Mouse (Mus musculus): ENCODE measurements at regions not wholly inside any gene's neighbourhood (a gene's known extent, or its start where the extent isn't known, plus 50 kb on each side); places are given as distances from the start of the nearest gene placed in this dataset.
A peak's percentile ranks its signal among the peaks of the same experiment; 100 is the strongest.
"Not testable (repeated sequence)": the region's sequence is repeated elsewhere in the genome, so short reads cannot be mapped to it uniquely, and the experiment has no call there.

DNA sequence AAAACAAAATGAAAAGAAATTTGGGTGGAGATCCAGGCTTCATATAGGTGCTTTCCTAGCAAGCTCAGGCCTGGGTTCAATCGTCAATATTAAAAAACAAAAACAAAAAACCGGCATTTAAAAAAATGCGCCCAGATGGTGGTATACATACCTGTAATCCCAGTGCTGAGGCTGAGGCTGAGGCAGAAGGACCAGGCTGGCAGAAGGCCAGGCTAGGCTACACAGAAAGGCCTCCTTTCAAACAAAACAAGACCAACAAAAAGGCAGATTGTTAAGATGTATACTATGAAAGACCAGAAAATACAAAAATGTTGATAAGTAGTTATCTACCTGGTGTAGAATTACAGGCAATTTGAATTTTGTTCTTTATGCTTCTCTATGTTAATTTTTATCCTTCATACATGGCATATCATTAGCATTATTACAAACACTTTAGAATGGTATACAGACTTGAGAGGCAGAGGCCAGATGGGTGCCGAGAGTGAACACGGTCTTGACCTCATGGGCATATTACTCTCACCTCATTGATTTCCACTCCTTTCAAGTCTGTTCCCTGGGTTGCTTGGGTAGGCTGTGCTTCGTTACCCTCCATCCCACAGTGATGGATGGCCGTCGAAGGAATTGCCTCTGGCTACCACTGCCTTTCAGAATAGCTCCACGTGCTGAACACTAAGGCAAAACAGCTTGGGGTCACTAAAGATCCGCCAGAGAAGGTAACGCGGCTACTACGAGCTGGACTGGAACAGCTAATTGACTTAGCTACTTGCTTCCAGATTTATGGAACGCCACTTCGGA, 339.6 kb upstream of the Gm6657 start:
- no peak for DNase-seq (ENCODE audit: low read depth)

DNA sequence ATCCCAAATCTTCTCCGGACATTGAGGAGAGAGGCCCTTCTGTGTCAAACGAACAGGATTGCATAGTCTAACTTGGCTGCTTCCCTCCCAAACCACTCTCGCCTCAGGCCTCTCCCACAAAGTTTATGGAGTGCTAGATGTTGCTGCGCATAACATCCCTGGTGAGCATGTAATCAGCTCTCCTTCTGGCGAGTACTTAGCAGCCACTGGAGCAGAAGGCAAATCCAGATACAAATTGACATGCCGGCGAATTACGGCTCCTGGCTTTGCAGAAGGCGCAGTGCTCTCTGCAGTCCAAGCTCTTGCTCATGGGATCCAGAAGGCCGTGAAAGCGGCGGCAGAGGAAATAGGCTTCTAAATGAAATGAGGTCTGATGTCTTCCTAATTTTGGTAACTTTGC, 338.2 kb upstream of the Gm6657 start:
- no peak for DNase-seq (ENCODE audit: low read depth)

GRCm38 (mm10) chr12:77857281-77857680, 336.8 kb upstream of the Gm6657 start:
- DNase-seq (ENCODE audit: low read depth): no peak

GRCm38 (mm10) chr12:77860769-77861557, 333.1 kb upstream of the Gm6657 start:
- no peak for DNase-seq (ENCODE audit: low read depth)

- no peak for DNase-seq (ENCODE audit: low read depth)
Measured at GRCm38 (mm10) chr12:77867947-77868495, 326.0 kb upstream of the Gm6657 start.

- no peak for DNase-seq (ENCODE audit: low read depth)
Measured at GRCm38 (mm10) chr12:77869296-77869695, 324.7 kb upstream of the Gm6657 start.

DNA sequence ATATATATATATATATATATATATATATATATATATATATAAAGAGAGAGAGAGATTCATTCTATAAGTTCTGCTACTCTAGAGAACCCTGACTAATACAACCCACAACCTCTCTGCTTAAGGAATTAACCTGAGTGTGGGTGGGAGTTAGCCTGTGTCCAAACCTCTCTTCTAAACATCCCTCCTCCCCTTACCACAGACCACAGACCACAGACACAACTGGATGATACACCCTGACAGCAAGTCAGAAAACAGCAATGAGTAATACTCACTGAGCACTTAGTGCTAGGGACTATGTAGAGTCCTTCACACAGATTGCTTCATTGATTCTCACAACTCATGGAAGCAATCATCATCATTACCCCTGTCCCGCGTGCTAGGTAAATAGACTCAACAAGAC, 306.7 kb upstream of the Gm6657 start:
- no peak for DNase-seq (ENCODE audit: low read depth)

DNA sequence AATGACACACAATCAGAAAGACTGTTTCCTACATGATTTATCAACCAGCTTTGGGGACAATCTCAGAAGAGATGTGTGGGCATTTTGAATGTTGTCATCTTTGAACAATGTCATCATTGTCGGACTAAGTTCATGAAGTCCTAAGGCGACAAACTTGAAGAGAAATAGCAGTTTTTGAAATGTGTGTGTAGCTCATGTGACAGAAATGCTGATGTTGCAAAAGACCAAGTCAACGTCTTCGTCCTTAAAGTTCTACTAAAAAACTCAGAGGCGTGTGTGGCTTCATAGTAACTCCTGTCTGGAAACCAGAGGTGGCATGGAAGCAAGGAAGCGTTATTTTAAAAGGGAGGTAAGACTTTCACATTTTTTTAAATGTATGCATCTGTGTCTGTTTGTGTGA, 302.6 kb upstream of the Gm6657 start:
- DNase-seq (ENCODE audit: low read depth): no peak

DNA sequence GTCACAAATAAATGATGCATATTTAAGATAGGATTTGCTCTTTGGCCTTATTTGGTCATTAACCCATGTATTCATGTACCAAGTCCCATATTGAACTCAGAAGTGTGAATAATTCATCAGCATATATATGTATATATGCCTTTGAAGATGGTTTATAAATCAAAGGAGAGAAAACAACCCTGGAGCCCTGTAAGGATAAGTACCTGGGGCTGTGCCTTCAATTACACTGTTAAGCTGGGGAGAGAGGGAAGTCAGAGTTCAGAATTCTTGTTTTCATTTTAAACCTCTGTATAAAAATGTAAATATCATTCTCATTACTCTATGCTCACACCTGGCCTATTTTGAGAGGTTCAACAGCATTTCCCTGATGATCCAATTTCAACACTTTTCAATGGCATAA, 299.8 kb upstream of the Gm6657 start:
- no peak for DNase-seq (ENCODE audit: low read depth)

- DNase-seq (ENCODE audit: low read depth): no peak
Measured at GRCm38 (mm10) chr12:77895508-77895907, 298.5 kb upstream of the Gm6657 start.

GRCm38 (mm10) chr12:77898974-77899373, 295.1 kb upstream of the Gm6657 start:
- DNase-seq (ENCODE audit: low read depth): not testable (repeated sequence)

- no peak for DNase-seq (ENCODE audit: low read depth)
Measured at GRCm38 (mm10) chr12:77901254-77901653, 292.8 kb upstream of the Gm6657 start.

DNA sequence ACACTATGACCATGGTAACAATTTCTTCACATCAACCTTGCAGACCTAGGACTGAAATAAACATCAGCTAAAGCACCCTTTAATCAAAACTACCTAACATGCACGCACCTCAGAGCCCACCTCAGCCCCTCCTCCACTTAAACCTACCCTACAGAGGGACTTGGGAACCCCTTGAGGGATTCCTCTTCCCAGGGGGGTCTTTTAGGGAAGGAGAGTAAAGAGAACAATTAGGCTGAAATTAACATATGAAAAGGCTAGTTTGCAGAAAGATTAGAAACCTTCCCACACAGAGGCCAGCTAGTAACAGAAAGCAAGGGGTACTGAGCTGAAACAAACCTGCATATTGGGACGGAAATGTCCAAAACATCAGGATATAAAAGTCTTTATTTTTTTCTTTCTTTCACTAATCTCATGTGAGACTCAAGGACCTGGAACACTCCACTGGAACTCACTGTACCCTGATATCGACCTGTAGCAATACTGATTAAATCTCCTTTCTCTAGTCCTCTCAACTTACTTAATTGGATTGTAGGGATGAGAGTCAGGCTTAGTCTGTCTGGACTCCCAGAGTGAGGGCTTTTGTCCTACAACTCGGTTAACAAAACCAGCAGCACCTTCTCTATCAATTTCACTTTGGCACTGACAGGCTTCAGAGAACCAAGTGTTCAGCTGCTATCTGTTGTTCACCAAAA, 281.0 kb upstream of the Gm6657 start:
- DNase-seq (ENCODE audit: low read depth): no peak

DNA sequence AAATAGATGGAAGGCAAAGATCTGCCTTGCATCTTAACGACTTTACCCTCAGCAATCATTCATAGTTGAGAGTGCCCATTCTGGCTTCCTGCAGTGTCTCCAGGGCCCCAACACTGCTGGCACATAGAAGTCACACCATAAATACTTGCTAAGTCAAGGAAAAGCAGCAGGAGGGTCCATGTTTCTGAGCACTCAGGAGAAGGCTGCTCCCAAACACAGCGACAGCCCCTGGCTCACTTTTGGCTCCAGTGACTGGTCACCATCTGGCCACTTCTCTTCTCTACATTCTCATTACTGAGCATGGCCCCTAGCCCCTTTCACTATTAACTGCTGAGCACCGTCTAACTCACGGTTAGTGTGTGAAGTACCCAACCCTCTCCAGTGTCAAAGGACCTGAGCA, 265.3 kb upstream of the Gm6657 start:
- no peak for DNase-seq (ENCODE audit: low read depth)

DNA sequence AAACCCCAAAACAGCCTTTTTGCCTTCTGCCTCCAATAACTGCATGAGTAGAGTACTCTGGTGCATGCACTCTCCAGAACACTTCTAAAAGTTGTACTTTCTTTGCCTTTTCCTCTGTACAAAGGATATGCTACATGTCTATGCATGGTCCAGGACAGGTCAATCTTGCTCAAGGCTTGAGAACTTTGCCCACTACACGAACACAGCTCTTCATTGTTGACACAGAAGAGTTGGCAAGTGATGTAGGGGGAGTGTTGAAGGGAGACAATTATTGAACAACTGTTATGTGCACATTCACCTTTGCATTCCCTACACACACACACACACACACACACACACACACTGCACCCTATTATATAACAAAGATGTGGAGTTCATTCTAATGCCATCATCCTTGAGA, 264.5 kb upstream of the Gm6657 start:
- DNase-seq (ENCODE audit: low read depth): no peak

DNA sequence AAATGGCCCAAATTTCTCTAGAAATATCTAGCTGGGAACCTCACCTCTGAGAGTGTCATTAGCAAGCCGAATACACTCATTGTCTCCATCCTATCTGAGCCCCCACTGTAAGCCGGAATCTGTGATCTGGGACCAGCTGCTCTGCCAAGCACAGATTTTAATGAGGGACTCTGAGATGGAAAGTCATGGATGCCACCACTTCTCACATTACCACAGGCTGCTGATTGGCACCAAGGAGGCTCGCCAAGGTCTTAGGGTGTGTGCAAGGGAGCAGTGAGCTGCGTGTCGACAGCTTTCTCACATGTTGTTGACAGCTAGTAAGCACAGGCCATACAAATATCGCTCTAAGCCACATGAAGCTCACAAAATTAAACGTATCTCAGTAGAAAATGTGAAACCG, 250.1 kb upstream of the Gm6657 start:
- peak; percentile 14 for DNase-seq (ENCODE audit: low read depth)

- DNase-seq (ENCODE audit: low read depth): peak; percentile 18
Measured at GRCm38 (mm10) chr12:77949474-77950017, 244.5 kb upstream of the Gm6657 start.

- DNase-seq (ENCODE audit: low read depth): no peak
Measured at GRCm38 (mm10) chr12:77952492-77952891, 241.6 kb upstream of the Gm6657 start.

- DNase-seq (ENCODE audit: low read depth): peak; percentile 17
Measured at GRCm38 (mm10) chr12:77962631-77963030, 231.4 kb upstream of the Gm6657 start.

DNA sequence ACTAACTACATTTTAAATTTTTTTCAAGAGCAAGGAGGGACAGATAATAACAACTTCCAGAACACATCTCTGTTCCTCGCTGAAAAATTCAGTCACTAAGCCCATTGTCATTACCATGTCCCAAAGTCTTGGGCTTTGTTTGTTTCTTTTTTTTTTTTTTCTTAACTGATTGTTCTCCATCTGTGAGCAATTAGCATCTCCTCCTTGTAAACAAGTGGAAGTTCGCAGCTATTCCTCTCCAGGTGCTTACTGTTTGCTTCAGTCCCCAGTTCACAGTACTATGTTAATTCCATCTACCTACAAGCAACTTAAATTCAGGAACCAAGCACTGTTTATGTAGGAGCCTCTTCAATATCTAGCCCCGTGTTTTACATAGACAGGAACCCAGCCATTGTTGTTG, 225.5 kb upstream of the Gm6657 start:
- no peak for DNase-seq (ENCODE audit: low read depth)

- peak; percentile 11 for DNase-seq (ENCODE audit: low read depth)
Measured at GRCm38 (mm10) chr12:77970026-77970425, 224.0 kb upstream of the Gm6657 start.

- peak; percentile 22 for DNase-seq (ENCODE audit: low read depth)
Measured at GRCm38 (mm10) chr12:77972165-77972564, 221.9 kb upstream of the Gm6657 start.
